Mouse (Mus musculus) bone marrow, adult 2 months (tissue): ENCODE data around the gene Col6a4. TPM values are rescaled to one million over a fixed set of nuclear protein-coding genes. Genes with fewer than 3 reads are reported as not detected.

Experiments
- H3K27ac ChIP-seq: fragments of 200-500 bp; 2 replicates; pipeline ENCODE4 v1.5.1; 2012; ENCODE audit warnings: low read depth, mild to moderate bottlenecking, control low read depth, inconsistent platforms, low read length; ENCODE audit not compliant: control insufficient read depth, poor library complexity, insufficient read depth
- H3K4me1 ChIP-seq: fragments of 200-500 bp; 2 replicates; pipeline ENCODE4 v1.6.1; 2011; ENCODE audit warnings: low read length; ENCODE audit not compliant: control insufficient read depth, insufficient read depth
- H3K4me3 ChIP-seq: fragments of 200-500 bp; replicated peaks from 2 replicates; pipeline ENCODE3; 2011; ENCODE audit warnings: mild to moderate bottlenecking, low read depth, low read length, control low read depth; ENCODE audit not compliant: control insufficient read depth
- CTCF ChIP-seq: fragments of 200-500 bp; IDR thresholded peaks from 2 replicates; pipeline ENCODE4 v1.5.1; 2011; ENCODE audit warnings: low read length, control low read depth; ENCODE audit not compliant: control insufficient read depth, insufficient read depth
- POLR2A ChIP-seq: fragments of 200-500 bp; IDR thresholded peaks from 2 replicates; pipeline ENCODE4 v1.6.1; 2011; ENCODE audit warnings: low read depth, mild to moderate bottlenecking, control low read depth, low read length, borderline replicate concordance; ENCODE audit not compliant: control insufficient read depth
- WGBS: fragments of 180-500 bp; shearing (Covaris S2); methylation state at CpG from one replicate; pipeline ENCODE4 v1.1.7; 2018; 5-methylcytosine and 5-hydroxymethylcytosine counted together
- polyA plus RNA-seq: library from polyadenylated mRNA; stranded (reverse); fragments of >200 nt; gene quantifications from 2 replicates; pipeline ENCODE4 v1.2.4, GENCODE M21; 2011; ENCODE audit warnings: low replicate concordance; ENCODE audit not compliant: missing spikeins, insufficient read depth, insufficient read length

Gene Col6a4
- polyA plus RNA-seq, 1 experiment, result not detected

GRCm38 (mm10) chr9:105967976-105968375 is 128.6 kb downstream of the Col6a4 start:
- TF ChIP-seq POLR2A, result no peak
- no peak for TF ChIP-seq CTCF
- 69% methylated on average over 5 of the region's 5 CpGs for WGBS

GRCm38 (mm10) chr9:105960533-105960932 is 136.1 kb downstream of the Col6a4 start, which contains the start of gene Col6a5:
Col6a5 (minus strand) TSS chr9:105960643.
- TF ChIP-seq CTCF, result no peak
- TF ChIP-seq POLR2A, result no peak
- no peaks in the 10 kb centered on the region for H3K4me1 ChIP-seq
- WGBS, result 31% methylated on average over 13 of the region's 13 CpGs
- no peak within 1 kb of the TSS for H3K27ac ChIP-seq
- H3K4me3 ChIP-seq, result no peak within 1 kb of the TSS

More at GRCm38 (mm10) chr9:105967976-105968375, 128.6 kb downstream of the Col6a4 start:
- Histone ChIP-seq H3K4me3 (no peak overlapping the region), H3K27ac (no peak overlapping the region), H3K4me1 (no peaks in the 10 kb centered on the region)

DNA sequence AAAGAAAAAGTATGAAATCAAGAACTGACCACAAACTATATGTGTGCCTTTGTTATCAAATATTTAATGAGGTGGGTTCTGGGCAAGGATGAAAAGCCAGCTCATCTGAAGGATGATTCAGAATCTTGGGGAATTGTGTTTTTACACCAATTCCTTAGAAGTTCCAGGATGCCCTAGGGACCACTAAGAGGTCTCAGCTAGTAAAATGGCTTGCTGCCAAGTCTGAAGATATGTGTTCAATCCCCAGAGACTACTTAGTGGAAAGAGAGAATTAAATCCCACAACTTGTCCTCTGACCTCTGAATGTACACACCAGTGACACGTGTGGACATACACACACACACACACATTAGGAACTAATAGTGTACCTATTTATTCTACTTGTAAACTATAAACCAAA is 137.5 kb downstream of the Col6a4 start:
- Histone ChIP-seq H3K27ac (no peak overlapping the region), H3K4me1 (no peaks in the 10 kb centered on the region), H3K4me3 (no peak overlapping the region)
- 70% methylated on average over 1 of the region's 1 CpGs for WGBS
- TF ChIP-seq CTCF, result no peak

DNA sequence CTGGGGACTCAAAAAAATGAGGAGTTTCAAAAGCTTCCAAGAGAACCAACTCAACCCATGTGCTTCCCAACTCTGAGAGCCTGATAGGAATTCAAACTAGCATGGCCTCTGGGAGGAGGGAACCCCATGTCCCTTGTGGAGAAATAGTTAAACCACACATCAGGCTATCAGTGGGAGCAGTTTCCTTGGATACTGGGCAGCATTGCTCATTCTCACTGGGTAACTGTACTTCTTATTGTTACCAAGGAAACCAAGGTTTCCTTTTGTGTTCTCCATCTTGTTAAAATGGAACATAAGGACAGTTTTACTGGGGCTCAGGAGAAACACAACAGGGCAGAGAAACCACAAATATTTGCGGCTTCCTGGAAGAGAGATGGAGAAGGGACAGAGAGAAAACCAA is 146.8 kb downstream of the Col6a4 start:
- Histone ChIP-seq H3K4me3 (no peak overlapping the region), H3K4me1 (no peaks in the 10 kb centered on the region)
- WGBS, result 80% methylated on average over 1 of the region's 1 CpGs

DNA sequence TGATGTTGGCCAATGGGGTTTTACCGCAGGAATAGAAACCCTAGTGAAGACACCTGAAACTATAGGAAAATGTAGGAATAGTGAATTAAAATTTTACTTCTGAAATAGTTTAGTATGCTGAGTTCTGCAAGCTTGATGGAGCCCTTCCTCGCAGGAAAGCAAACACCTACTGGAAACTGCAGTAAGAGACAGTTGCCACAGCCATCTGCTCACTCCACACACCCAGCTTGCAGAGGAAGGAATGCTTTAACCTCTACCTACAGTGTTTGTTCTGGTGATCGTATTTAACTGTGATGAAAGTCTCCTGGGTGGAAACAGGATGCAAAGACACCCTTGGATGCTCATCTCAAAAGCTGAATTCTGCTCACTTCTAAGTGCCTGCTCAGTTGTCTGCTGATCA is 149.0 kb downstream of the Col6a4 start:
- Histone ChIP-seq H3K4me3 (no peak overlapping the region), H3K4me1 (no peaks in the 10 kb centered on the region), H3K27ac (no peak overlapping the region)
- 60% methylated on average over 3 of the region's 3 CpGs for WGBS
- no peak for TF ChIP-seq POLR2A

More for the DNA sequence above, 146.8 kb downstream of the Col6a4 start:
- no peak overlapping the region for H3K27ac ChIP-seq
- TF ChIP-seq CTCF, result no peak
- no peak for TF ChIP-seq POLR2A

Other genes starting within 250 kb of the Col6a4 start
- not detected in 2 replicates for gene Col6a5, start 136.1 kb downstream of the Col6a4 start, polyA plus RNA-seq
- gene Glyctk, start 61.4 kb upstream of the Col6a4 start, polyA plus RNA-seq, result 0.99 and 1.9 TPM in 2 replicates
- gene Wdr82, start 74.1 kb upstream of the Col6a4 start, polyA plus RNA-seq, result 15.9 and 17.7 TPM in 2 replicates
- gene Ppm1m, start 103.0 kb upstream of the Col6a4 start, polyA plus RNA-seq, result 32.4 and 91.7 TPM in 2 replicates
- gene Twf2, start 106.3 kb upstream of the Col6a4 start, polyA plus RNA-seq, result 21.7 and 63.2 TPM in 2 replicates
- 0.56 and 3.6 TPM in 2 replicates for gene Tlr9, start 125.8 kb upstream of the Col6a4 start, polyA plus RNA-seq
- gene Alas1, start 151.9 kb upstream of the Col6a4 start, polyA plus RNA-seq, result 22.5 and 59.7 TPM in 2 replicates
- gene Poc1a, start 184.3 kb upstream of the Col6a4 start, polyA plus RNA-seq, result 45.1 and 46.9 TPM in 2 replicates